Mouse (Mus musculus): ENCODE results near the gene Rmnd1. TPM values are rescaled to one million over a fixed set of nuclear protein-coding genes. Genes with fewer than 3 reads are reported as not detected.

The Rmnd1 gene
- total RNA-seq (2014; rRNA removed) (20.1 and 23.2 TPM in 2 replicates), polyA plus RNA-seq (2015; fragmentation: Nextera tagmentation; extraction: Ambion mirVana) (24.6 and 25.5 TPM in 2 replicates)

GRCm38 (mm10) chr10:4432123-4432931, at the start of gene Rmnd1, which contains the start of gene Armt1:
Rmnd1 (minus strand) TSS chr10:4432388.
Armt1 (plus strand) TSS chr10:4432467.
- TF ChIP-seq CTCF (IDR thresholded peaks at IDR 0.05): no peak
- H3K4me3 ChIP-seq (ENCODE audit: low read depth, low read length): peak within 1 kb of the TSS; percentile 60
- H3K4me2 ChIP-seq (ENCODE audit: low read depth, low read length, poor library complexity, severe bottlenecking): peak within 1 kb of the TSS; percentile 81
- peak within 1 kb of the TSS; percentile 75 for H3K9ac ChIP-seq (replicated peaks; ENCODE audit: low read length, poor library complexity, severe bottlenecking)
- peak; percentile 94 for ATAC-seq (ENCODE audit: low FRiP score)
- peaks cover 3% of the 10 kb centered on the region; the same call in 1 of the 2 replicates for H3K36me3 ChIP-seq (ENCODE audit: insufficient read depth, low read length)
- H3K27me3 ChIP-seq (ENCODE audit: insufficient read depth, low read length): no peaks in the 10 kb centered on the region
- under 1% methylated on average over 59 of the region's 75 CpGs for WGBS
- no peaks in the 10 kb centered on the region for H3K9me3 ChIP-seq (ENCODE audit: low read length)
- H3K27ac ChIP-seq (ENCODE audit: low read depth, low read length): peak within 1 kb of the TSS; percentile 79
- peaks cover 3% of the 10 kb centered on the region; the same call in 1 of the 2 replicates for H3K4me1 ChIP-seq (ENCODE audit: insufficient read depth, low read length)
- DNase-seq (ENCODE audit: low spot score): peak; percentile 97

DNA sequence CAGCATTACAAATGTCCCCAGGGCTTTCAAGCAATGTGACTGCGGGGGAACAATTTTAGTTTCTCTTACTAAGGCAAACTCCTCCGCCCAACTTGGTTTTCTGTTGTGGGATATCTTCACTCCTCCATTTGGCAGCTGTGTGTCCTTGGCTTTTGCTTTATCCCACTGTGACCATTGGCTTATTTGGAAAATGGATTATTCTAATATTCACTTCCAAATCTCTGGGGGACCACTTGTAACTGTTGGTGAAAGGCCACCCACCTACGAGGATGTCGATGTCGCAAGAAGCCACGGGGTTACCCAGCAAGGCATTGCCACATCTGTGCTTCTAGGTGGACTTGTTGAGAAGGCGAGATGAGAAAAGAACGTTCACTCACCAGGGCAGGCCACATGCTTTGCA, 49.5 kb upstream of the Rmnd1 start:
- Histone ChIP-seq H3K4me2 (ENCODE audit: low read depth, low read length, poor library complexity, severe bottlenecking) (no peak overlapping the region), H3K27me3 (ENCODE audit: insufficient read depth, low read length) (no peaks in the 10 kb centered on the region), H3K36me3 (ENCODE audit: insufficient read depth, low read length) (no peaks in the 10 kb centered on the region), H3K4me1 (ENCODE audit: insufficient read depth, low read length) (no peaks in the 10 kb centered on the region), H3K27ac (ENCODE audit: low read depth, low read length) (no peak overlapping the region), H3K9me3 (ENCODE audit: low read length) (no peaks in the 10 kb centered on the region), H3K4me3 (ENCODE audit: low read depth, low read length) (no peak overlapping the region), H3K9ac (replicated peaks; ENCODE audit: low read length, poor library complexity, severe bottlenecking) (no peak overlapping the region)
- ATAC-seq (ENCODE audit: low FRiP score) (no peak), DNase-seq (ENCODE audit: low spot score) (no peak)
- no peak for TF ChIP-seq CTCF (IDR thresholded peaks at IDR 0.05)
- 85% methylated on average over 8 of the region's 8 CpGs for WGBS

DNA sequence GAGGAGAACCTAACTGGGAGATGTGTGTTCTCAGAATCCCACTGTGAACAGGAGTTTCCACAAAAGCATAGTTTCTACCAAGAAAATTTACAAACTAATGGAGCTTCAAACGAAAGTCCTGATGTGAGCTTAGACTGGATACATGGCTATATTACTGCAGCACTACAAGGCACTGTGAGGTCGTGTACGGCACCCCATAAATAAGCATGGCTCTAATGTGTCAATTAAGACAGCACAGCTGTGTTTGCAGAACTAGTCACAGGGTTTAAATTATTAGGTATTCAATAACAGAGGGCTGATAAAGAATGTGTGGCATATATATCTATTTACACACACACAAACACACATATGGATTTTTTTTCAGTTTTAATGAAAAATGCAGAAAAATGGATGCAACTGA, 48.7 kb upstream of the Rmnd1 start:
- no peak for TF ChIP-seq CTCF (IDR thresholded peaks at IDR 0.05)
- Histone ChIP-seq H3K9me3 (ENCODE audit: low read length) (no peaks in the 10 kb centered on the region), H3K4me2 (ENCODE audit: low read depth, low read length, poor library complexity, severe bottlenecking) (no peak overlapping the region), H3K9ac (replicated peaks; ENCODE audit: low read length, poor library complexity, severe bottlenecking) (no peak overlapping the region), H3K27ac (ENCODE audit: low read depth, low read length) (no peak overlapping the region), H3K4me3 (ENCODE audit: low read depth, low read length) (no peak overlapping the region), H3K36me3 (ENCODE audit: insufficient read depth, low read length) (no peaks in the 10 kb centered on the region), H3K4me1 (ENCODE audit: insufficient read depth, low read length) (no peaks in the 10 kb centered on the region), H3K27me3 (ENCODE audit: insufficient read depth, low read length) (no peaks in the 10 kb centered on the region)
- no peak for DNase-seq (ENCODE audit: low spot score)
- 74% methylated on average over 3 of the region's 3 CpGs for WGBS
- no peak for ATAC-seq (ENCODE audit: low FRiP score)

DNA sequence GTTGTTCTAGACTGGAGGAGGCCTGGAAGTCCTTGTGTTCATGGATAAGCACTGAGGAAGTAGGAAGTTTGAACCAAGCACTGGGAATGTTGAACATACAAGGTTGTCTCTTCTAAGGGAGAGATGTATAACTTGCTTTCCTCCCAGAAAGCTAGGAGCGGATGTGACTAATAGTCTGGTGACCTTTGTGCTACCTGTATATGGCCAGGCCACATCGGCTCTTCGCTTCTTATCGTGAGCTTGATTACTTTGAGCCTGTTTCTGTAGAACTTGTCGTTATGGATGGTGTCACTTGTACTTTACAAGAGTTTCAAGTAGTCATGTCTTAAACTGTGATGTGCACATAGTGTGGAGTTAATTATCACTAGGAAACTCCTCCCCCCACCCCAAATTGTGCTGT, 44.4 kb upstream of the Rmnd1 start:
- no peak for TF ChIP-seq CTCF (IDR thresholded peaks at IDR 0.05)
- no peaks in the 10 kb centered on the region for H3K9me3 ChIP-seq (ENCODE audit: low read length)
- WGBS: 94% methylated on average over 5 of the region's 5 CpGs
- DNase-seq (ENCODE audit: low spot score): no peak
- H3K4me2 ChIP-seq (ENCODE audit: low read depth, low read length, poor library complexity, severe bottlenecking): no peak overlapping the region
- no peak overlapping the region for H3K9ac ChIP-seq (replicated peaks; ENCODE audit: low read length, poor library complexity, severe bottlenecking)
- H3K4me1 ChIP-seq (ENCODE audit: insufficient read depth, low read length): no peaks in the 10 kb centered on the region
- no peak for ATAC-seq (ENCODE audit: low FRiP score)
- H3K27ac ChIP-seq (ENCODE audit: low read depth, low read length): no peak overlapping the region
- no peaks in the 10 kb centered on the region for H3K27me3 ChIP-seq (ENCODE audit: insufficient read depth, low read length)
- H3K36me3 ChIP-seq (ENCODE audit: insufficient read depth, low read length): no peaks in the 10 kb centered on the region
- no peak overlapping the region for H3K4me3 ChIP-seq (ENCODE audit: low read depth, low read length)

GRCm38 (mm10) chr10:4475431-4475830, 43.2 kb upstream of the Rmnd1 start:
- DNase-seq (ENCODE audit: low spot score): no peak
- Histone ChIP-seq H3K36me3 (ENCODE audit: insufficient read depth, low read length) (no peaks in the 10 kb centered on the region), H3K4me1 (ENCODE audit: insufficient read depth, low read length) (no peaks in the 10 kb centered on the region), H3K27ac (ENCODE audit: low read depth, low read length) (no peak overlapping the region), H3K4me3 (ENCODE audit: low read depth, low read length) (no peak overlapping the region), H3K9me3 (ENCODE audit: low read length) (no peaks in the 10 kb centered on the region), H3K27me3 (ENCODE audit: insufficient read depth, low read length) (no peaks in the 10 kb centered on the region), H3K9ac (replicated peaks; ENCODE audit: low read length, poor library complexity, severe bottlenecking) (no peak overlapping the region), H3K4me2 (ENCODE audit: low read depth, low read length, poor library complexity, severe bottlenecking) (no peak overlapping the region)
- no peak for ATAC-seq (ENCODE audit: low FRiP score)
- 84% methylated on average over 3 of the region's 3 CpGs for WGBS
- no peak for TF ChIP-seq CTCF (IDR thresholded peaks at IDR 0.05)

- no peaks in the 10 kb centered on the region for H3K9me3 ChIP-seq (ENCODE audit: low read length)
- H3K27ac ChIP-seq (ENCODE audit: low read depth, low read length): no peak overlapping the region
- ATAC-seq (ENCODE audit: low FRiP score) (no peak), DNase-seq (ENCODE audit: low spot score) (no peak)
- WGBS: 90% methylated on average over 11 of the region's 11 CpGs
- TF ChIP-seq CTCF (IDR thresholded peaks at IDR 0.05): no peak
- H3K4me3 ChIP-seq (ENCODE audit: low read depth, low read length): no peak overlapping the region
- no peaks in the 10 kb centered on the region for H3K36me3 ChIP-seq (ENCODE audit: insufficient read depth, low read length)
- no peak overlapping the region for H3K9ac ChIP-seq (replicated peaks; ENCODE audit: low read length, poor library complexity, severe bottlenecking)
- no peaks in the 10 kb centered on the region for H3K27me3 ChIP-seq (ENCODE audit: insufficient read depth, low read length)
- no peaks in the 10 kb centered on the region for H3K4me1 ChIP-seq (ENCODE audit: insufficient read depth, low read length)
- no peak overlapping the region for H3K4me2 ChIP-seq (ENCODE audit: low read depth, low read length, poor library complexity, severe bottlenecking)
These were observed 41.4 kb upstream of the Rmnd1 start for GRCm38 (mm10) chr10:4473591-4473993.

Measured in midbrain, postnatal 0 days (tissue).